Mouse (Mus musculus): ENCODE measurements at regions not wholly inside any gene's neighbourhood (a gene's known extent, or its start where the extent isn't known, plus 50 kb on each side); places are given as distances from the start of the nearest gene placed in this dataset.

DNA sequence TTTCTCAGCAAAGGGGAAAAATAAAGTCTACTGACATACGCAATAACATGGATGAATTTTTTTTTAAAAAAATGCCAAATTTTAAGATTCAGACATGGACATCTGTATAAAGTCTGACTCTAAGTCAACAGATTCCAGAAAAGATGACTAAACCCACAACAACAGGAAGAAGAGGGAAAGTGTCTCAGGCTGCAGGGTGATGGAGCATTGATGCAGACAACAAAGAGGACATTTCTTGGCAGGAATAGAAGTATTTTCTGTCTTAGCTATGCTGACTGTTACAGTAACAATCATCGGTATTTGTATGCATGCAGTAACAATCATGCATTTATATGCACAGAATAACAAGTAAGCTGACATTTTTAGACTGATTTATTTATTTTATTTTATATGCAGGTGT, 139.5 kb downstream of the S1pr1 start:
- Histone ChIP-seq H3K27ac (ENCODE audit: low read depth, low read length) (no peak overlapping the region), H3K9me3 (ENCODE audit: control insufficient read depth, low read length) (no peaks in the 10 kb centered on the region), H3K9ac (ENCODE audit: low read depth, low read length) (no peak overlapping the region), H3K4me1 (replicated peaks; ENCODE audit: control insufficient read depth, insufficient read depth, low read length) (no peaks in the 10 kb centered on the region), H3K4me3 (ENCODE audit: low read depth, low read length) (no peak overlapping the region), H3K36me3 (ENCODE audit: control insufficient read depth, insufficient read depth, low read length) (no peaks in the 10 kb centered on the region), H3K27me3 (replicated peaks; ENCODE audit: control insufficient read depth, insufficient read depth, low read length) (no peaks in the 10 kb centered on the region), H3K4me2 (no peak overlapping the region)
- DNase-seq (ENCODE audit: low spot score) (no peak), ATAC-seq (replicated peaks; ENCODE audit: low FRiP score) (no peak)
- 94% methylated on average over 2 of the region's 2 CpGs for WGBS

DNA sequence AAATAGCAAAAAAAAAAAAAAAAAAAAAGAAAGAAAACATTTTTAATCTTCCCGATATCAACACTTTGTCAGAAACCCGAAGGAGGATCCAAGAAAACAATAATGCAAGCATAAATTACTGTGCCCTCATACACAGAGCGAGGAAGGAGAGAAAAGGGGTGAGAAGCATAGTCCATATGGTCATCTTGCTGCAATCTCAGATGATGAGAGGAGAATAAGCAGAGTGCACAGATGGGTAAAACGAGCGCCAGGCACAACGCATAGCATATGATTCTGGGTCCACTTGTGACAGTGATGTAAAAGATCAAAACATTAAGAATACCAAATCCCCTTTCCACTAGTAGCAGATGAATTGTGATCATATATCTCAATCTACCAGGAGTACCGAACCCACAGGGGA, 152.1 kb downstream of the S1pr1 start:
- Histone ChIP-seq H3K4me1 (replicated peaks; ENCODE audit: control insufficient read depth, insufficient read depth, low read length) (no peaks in the 10 kb centered on the region), H3K9ac (ENCODE audit: low read depth, low read length) (no peak overlapping the region), H3K27ac (ENCODE audit: low read depth, low read length) (no peak overlapping the region), H3K27me3 (replicated peaks; ENCODE audit: control insufficient read depth, insufficient read depth, low read length) (no peaks in the 10 kb centered on the region), H3K4me2 (no peak overlapping the region), H3K4me3 (ENCODE audit: low read depth, low read length) (no peak overlapping the region), H3K36me3 (ENCODE audit: control insufficient read depth, insufficient read depth, low read length) (no peaks in the 10 kb centered on the region), H3K9me3 (ENCODE audit: control insufficient read depth, low read length) (no peaks in the 10 kb centered on the region)
- no peak for ATAC-seq (replicated peaks; ENCODE audit: low FRiP score)
- no peak for DNase-seq (ENCODE audit: low spot score)
- WGBS: 88% methylated on average over 7 of the region's 7 CpGs

DNA sequence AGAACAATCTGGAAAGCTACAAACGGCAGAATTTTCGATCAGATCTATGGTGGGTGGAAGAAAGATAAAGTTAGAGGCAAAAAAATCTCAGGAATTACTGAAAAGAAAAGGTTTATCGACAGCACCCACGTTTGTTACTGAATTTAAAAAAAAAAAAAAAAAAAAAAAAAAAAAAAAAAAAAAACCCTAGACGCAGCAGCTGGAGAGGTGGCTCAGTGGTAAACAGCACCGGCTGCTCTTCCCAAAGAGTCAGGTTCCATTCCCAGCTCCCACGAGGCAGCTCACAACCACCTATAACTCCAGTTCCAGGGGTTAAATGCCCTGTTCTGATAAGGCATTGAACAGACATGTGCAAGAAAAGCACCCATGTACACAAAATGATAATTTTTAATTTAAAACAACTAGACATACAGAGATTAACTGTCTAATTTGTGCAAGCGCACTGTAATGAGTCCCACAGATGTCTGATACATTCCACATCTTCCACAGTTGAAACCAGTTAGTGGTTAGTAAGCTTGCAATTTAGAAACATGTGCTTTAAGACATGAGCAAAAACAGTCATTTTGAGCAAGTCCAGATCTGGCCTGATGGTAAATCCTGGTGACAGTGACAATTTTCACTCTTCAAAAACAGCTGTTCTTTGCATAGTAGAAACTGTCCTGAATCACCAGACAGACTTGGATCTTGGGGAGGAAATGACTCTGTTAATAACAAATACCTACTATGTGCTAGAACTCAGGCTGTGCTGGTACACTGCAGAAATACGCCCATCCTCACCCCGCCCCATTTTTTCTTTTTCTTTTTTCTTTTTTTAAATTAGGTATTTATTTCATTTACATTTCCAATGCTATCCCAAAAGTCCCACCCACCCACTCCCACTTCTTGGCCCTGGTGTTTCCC, 159.8 kb downstream of the S1pr1 start:
- no peaks in the 10 kb centered on the region for H3K36me3 ChIP-seq (ENCODE audit: control insufficient read depth, insufficient read depth, low read length)
- DNase-seq (ENCODE audit: low spot score): no peak
- WGBS: 79% methylated on average over 10 of the region's 10 CpGs

DNA sequence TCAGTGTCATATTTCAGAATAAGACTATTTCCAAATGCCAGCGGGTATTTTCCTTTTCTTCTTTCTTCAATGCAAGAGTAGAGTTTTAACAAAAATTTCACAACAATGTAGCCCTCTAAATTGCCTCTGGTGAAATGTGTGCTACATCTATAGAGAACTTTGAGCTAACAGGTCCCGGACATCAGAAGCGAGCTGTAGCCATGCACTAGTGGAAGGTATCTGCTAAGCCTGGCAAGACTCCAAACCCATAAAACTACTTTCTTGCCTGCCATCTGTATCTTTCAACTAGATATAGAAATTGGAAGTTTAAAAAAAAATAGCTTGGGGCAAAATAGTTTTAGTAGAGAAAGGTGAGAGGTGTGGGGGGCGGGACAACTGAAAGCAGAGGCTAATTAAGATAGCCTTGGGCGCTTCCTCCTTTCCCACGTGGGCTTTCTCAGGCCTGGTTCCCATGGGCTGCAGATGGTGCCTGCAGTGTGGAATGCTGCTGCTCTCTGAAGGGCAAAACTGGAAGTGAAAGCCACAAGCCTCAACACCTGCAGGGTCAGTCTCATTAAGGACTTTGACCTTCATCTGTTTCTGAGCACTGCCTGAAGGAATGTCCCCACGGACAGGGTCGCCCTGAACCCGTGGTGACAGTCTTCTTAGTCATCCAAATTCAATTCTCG, 160.9 kb downstream of the S1pr1 start:
- H3K36me3 ChIP-seq (ENCODE audit: control insufficient read depth, insufficient read depth, low read length): no peaks in the 10 kb centered on the region
- 63% methylated on average over 10 of the region's 10 CpGs for WGBS
- ATAC-seq (replicated peaks; ENCODE audit: low FRiP score) (no peak), DNase-seq (ENCODE audit: low spot score) (no peak)
- no peaks in the 10 kb centered on the region for H3K9me3 ChIP-seq (ENCODE audit: control insufficient read depth, low read length)
- no peak overlapping the region for H3K4me3 ChIP-seq (ENCODE audit: low read depth, low read length)
- no peak overlapping the region for H3K9ac ChIP-seq (ENCODE audit: low read depth, low read length)
- no peaks in the 10 kb centered on the region for H3K27me3 ChIP-seq (replicated peaks; ENCODE audit: control insufficient read depth, insufficient read depth, low read length)
- H3K4me1 ChIP-seq (replicated peaks; ENCODE audit: control insufficient read depth, insufficient read depth, low read length): no peaks in the 10 kb centered on the region
- H3K4me2 ChIP-seq: no peak overlapping the region
- no peak overlapping the region for H3K27ac ChIP-seq (ENCODE audit: low read depth, low read length)

More for the DNA sequence above, 159.8 kb downstream of the S1pr1 start:
- H3K27me3 ChIP-seq (replicated peaks; ENCODE audit: control insufficient read depth, insufficient read depth, low read length): no peaks in the 10 kb centered on the region
- no peak for ATAC-seq (replicated peaks; ENCODE audit: low FRiP score)
- no peaks in the 10 kb centered on the region for H3K9me3 ChIP-seq (ENCODE audit: control insufficient read depth, low read length)
- H3K27ac ChIP-seq (ENCODE audit: low read depth, low read length): no peak overlapping the region
- no peaks in the 10 kb centered on the region for H3K4me1 ChIP-seq (replicated peaks; ENCODE audit: control insufficient read depth, insufficient read depth, low read length)
- H3K4me3 ChIP-seq (ENCODE audit: low read depth, low read length): no peak overlapping the region
- H3K9ac ChIP-seq (ENCODE audit: low read depth, low read length): no peak overlapping the region
- H3K4me2 ChIP-seq: no peak overlapping the region

DNA sequence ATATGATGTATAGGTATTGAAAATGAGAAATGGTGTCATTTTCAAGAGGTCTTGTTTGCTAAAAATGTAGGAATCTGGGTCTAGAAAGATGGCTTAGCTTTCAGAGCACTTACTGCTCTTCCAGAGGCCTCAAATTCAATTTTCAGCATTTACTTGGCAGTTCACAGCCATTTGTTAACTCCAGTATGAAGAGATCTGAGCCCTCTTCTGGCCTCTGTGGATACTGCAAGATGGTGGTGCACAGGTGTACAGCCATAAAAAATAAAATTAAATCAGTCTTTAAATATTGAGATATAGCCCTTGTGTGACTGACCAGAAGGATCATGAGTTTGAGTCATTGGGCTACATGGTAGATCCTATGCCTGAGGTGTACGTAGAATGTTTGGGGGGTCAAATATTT, 173.1 kb downstream of the S1pr1 start:
- Histone ChIP-seq H3K9me3 (ENCODE audit: control insufficient read depth, low read length) (no peaks in the 10 kb centered on the region), H3K9ac (ENCODE audit: low read depth, low read length) (no peak overlapping the region), H3K4me3 (ENCODE audit: low read depth, low read length) (no peak overlapping the region), H3K4me1 (replicated peaks; ENCODE audit: control insufficient read depth, insufficient read depth, low read length) (no peaks in the 10 kb centered on the region), H3K4me2 (no peak overlapping the region), H3K36me3 (ENCODE audit: control insufficient read depth, insufficient read depth, low read length) (no peaks in the 10 kb centered on the region), H3K27me3 (replicated peaks; ENCODE audit: control insufficient read depth, insufficient read depth, low read length) (no peaks in the 10 kb centered on the region), H3K27ac (ENCODE audit: low read depth, low read length) (no peak overlapping the region)
- WGBS: 79% methylated on average over 1 of the region's 1 CpGs
- DNase-seq (ENCODE audit: low spot score): no peak
- ATAC-seq (replicated peaks; ENCODE audit: low FRiP score): no peak

DNA sequence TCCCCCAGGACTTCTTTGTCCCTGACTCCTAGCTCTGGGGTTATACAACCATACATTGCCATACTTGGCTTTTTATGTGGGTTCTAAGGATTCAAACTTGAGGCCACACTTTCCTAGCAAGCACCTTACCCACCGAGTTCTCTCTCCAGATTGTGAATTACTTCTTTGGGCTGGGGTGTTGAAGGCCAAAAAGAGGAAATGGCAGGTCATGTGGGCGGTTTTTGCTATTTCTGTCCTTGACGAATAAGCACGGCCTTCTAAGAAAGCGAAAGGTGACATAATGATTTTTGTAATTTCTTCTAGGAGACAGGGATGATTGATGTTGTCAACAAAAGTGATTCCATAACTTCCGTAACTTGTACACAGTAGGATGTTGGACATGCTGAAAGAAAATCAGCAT, 176.5 kb downstream of the S1pr1 start:
- Histone ChIP-seq H3K9me3 (ENCODE audit: control insufficient read depth, low read length) (no peaks in the 10 kb centered on the region), H3K4me1 (replicated peaks; ENCODE audit: control insufficient read depth, insufficient read depth, low read length) (no peaks in the 10 kb centered on the region), H3K9ac (ENCODE audit: low read depth, low read length) (no peak overlapping the region), H3K27ac (ENCODE audit: low read depth, low read length) (no peak overlapping the region), H3K4me3 (ENCODE audit: low read depth, low read length) (no peak overlapping the region), H3K36me3 (ENCODE audit: control insufficient read depth, insufficient read depth, low read length) (no peaks in the 10 kb centered on the region), H3K4me2 (no peak overlapping the region), H3K27me3 (replicated peaks; ENCODE audit: control insufficient read depth, insufficient read depth, low read length) (no peaks in the 10 kb centered on the region)
- no peak for ATAC-seq (replicated peaks; ENCODE audit: low FRiP score)
- WGBS: 56% methylated on average over 6 of the region's 6 CpGs
- no peak for DNase-seq (ENCODE audit: low spot score)

DNA sequence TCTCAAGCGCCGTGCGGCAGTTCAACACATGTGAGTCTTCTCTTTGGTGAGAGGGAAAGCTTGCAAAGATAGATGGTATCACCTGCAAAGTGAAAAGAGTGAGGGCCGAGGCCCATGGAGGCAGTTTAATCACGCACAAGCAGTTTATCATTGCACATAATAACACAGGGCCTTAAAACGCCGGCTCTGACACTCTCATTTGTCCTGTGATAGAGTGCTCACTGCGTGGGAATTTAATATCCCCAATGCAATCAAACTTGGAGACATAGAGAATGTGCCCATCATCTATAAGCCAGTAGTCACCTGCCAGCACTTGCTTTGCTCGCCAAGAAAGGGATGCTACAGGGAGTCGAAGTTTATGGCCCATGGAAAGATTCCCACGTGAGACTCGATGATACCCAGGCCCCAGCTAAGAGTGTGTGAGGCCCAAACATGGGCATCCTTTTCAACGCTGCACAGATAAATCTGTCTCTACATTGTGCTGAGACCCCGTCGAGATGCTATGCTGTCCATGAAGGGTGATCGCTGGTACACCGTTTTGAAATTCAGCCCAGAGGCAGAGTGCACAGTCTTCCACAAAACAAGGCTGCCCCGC, 182.6 kb downstream of the S1pr1 start:
- ATAC-seq (replicated peaks; ENCODE audit: low FRiP score): no peak
- Histone ChIP-seq H3K4me1 (replicated peaks; ENCODE audit: control insufficient read depth, insufficient read depth, low read length) (no peaks in the 10 kb centered on the region), H3K4me2 (no peak overlapping the region), H3K36me3 (ENCODE audit: control insufficient read depth, insufficient read depth, low read length) (no peaks in the 10 kb centered on the region), H3K9me3 (ENCODE audit: control insufficient read depth, low read length) (no peaks in the 10 kb centered on the region), H3K4me3 (ENCODE audit: low read depth, low read length) (no peak overlapping the region), H3K9ac (ENCODE audit: low read depth, low read length) (no peak overlapping the region), H3K27me3 (replicated peaks; ENCODE audit: control insufficient read depth, insufficient read depth, low read length) (no peaks in the 10 kb centered on the region), H3K27ac (ENCODE audit: low read depth, low read length) (no peak overlapping the region)
- WGBS: 87% methylated on average over 18 of the region's 18 CpGs
- DNase-seq (ENCODE audit: low spot score): no peak

DNA sequence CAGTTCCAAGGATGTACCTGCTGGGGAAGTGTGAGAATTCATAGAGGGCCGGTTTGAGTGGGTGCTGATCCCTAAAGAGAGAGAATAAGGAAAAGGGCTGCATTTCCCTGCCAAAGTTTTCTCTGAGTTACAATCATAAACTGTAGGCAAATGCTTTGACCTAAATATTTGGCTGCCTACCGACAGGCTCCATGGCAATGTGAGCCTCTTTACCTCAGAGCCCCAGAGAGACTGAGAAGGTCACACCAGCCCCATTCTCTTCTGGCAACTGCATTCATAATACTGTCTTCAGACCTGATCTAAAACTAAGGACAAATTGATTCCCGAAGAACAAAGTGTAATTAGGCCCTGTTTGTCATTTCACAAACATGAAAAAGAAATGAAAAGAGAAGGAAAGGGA, 184.4 kb downstream of the S1pr1 start:
- 73% methylated on average over 3 of the region's 3 CpGs for WGBS
- DNase-seq (ENCODE audit: low spot score): no peak
- Histone ChIP-seq H3K27me3 (replicated peaks; ENCODE audit: control insufficient read depth, insufficient read depth, low read length) (no peaks in the 10 kb centered on the region), H3K27ac (ENCODE audit: low read depth, low read length) (no peak overlapping the region), H3K9ac (ENCODE audit: low read depth, low read length) (no peak overlapping the region), H3K36me3 (ENCODE audit: control insufficient read depth, insufficient read depth, low read length) (no peaks in the 10 kb centered on the region), H3K9me3 (ENCODE audit: control insufficient read depth, low read length) (no peaks in the 10 kb centered on the region), H3K4me3 (ENCODE audit: low read depth, low read length) (no peak overlapping the region), H3K4me2 (no peak overlapping the region), H3K4me1 (replicated peaks; ENCODE audit: control insufficient read depth, insufficient read depth, low read length) (no peaks in the 10 kb centered on the region)
- no peak for ATAC-seq (replicated peaks; ENCODE audit: low FRiP score)

Measured in liver, embryonic 11.5 days (tissue).